Comparison of ENCODE assay signal across 8 mouse cellular contexts in the genomic region with DNA sequence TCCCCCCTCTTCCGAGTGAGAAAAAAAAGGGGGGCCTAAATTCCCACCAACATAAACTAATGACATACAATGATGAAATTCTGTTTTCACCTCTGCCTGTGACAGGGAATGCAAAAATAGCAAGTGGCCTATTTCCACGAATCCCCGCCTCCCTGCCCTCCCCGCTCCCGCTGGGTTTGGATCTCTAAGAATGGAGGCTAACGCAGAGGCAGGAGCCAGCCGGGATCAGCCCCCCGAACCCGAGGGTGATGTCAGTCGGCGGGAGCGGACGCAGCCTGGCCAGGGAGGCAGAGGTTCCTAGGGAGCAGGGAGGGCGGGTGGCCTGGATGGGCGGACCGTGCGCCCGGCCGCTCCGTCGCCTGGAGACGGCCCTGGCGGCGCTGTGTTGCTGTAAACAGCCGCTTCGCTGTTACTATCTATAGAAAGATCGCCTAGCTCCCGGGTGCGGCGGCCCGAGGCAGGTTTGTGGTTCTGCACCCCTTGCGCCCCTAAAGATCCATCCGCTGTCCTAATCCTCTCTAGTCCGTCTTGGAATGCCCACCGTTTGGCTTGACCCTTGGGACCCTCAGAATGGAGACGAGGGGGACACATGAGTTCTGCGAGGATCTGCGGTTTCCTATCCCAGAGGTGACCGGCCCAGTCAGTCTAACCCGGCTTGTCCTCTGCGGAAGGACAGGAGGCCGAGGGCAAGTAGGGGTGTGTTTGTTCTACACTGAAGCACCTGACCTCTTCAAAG. TPM values are rescaled to one million over a fixed set of nuclear protein-coding genes. Genes with fewer than 3 reads are reported as not detected.
A peak's percentile ranks its signal among the peaks of the same experiment; 100 is the strongest.
DNase-seq lines count a peak whose midpoint lies in the region; ATAC-seq lines count a peak whose summit lies in the region.

No protein-coding gene starts in this region.

- H3K4me1 ChIP-seq in intestine, embryonic 14.5 days (replicated peaks; ENCODE audit: control insufficient read depth, insufficient read depth, low read length), result peaks cover 17% of the 10 kb centered on the region
- H3K4me1 ChIP-seq in limb, embryonic 11.5 days (ENCODE audit: control insufficient read depth, insufficient read depth, low read length), result peaks cover 4% of the 10 kb centered on the region
- peaks cover 25% of the 10 kb centered on the region for H3K4me1 ChIP-seq in midbrain, embryonic 11.5 days (ENCODE audit: control insufficient read depth, insufficient read depth, low read length)

- H3K27me3 ChIP-seq in intestine, embryonic 14.5 days (replicated peaks; ENCODE audit: control insufficient read depth, insufficient read depth, low read length), result peaks cover 24% of the 10 kb centered on the region
- peaks cover 16% of the 10 kb centered on the region for H3K27me3 ChIP-seq in limb, embryonic 11.5 days (ENCODE audit: control insufficient read depth, insufficient read depth, low read length)
- H3K27me3 ChIP-seq in midbrain, embryonic 11.5 days (ENCODE audit: control insufficient read depth, insufficient read depth, low read length), result peaks cover 26% of the 10 kb centered on the region

- WGBS in intestine, embryonic 14.5 days, result 2% methylated on average over 42 of the region's 42 CpGs
- under 1% methylated on average over 42 of the region's 42 CpGs for WGBS in limb, embryonic 11.5 days
- WGBS in midbrain, embryonic 11.5 days, result under 1% methylated on average over 42 of the region's 42 CpGs

- DNase-seq in cerebellum, postnatal 10 days, result peak; percentile 69 to 76
- DNase-seq in gastrocnemius, postnatal 25 days, result peak; percentile 89
- peak; percentile 89 for DNase-seq in intestine, embryonic 14.5 days (ENCODE audit: low spot score)
- DNase-seq in limb, embryonic 11.5 days (ENCODE audit: low spot score), result peak; percentile 73
- DNase-seq in midbrain, embryonic 11.5 days (ENCODE audit: low spot score, missing footprints), result peak; percentile 97
- DNase-seq in right cerebral cortex, postnatal 25 days, result peak; percentile 65

- H3K36me3 ChIP-seq in intestine, embryonic 14.5 days (ENCODE audit: control insufficient read depth, insufficient read depth, low read length), result no peaks in the 10 kb centered on the region
- no peaks in the 10 kb centered on the region; the same call in 1 of the 2 replicates for H3K36me3 ChIP-seq in limb, embryonic 11.5 days (ENCODE audit: control insufficient read depth, insufficient read depth, low read length)
- no peaks in the 10 kb centered on the region for H3K36me3 ChIP-seq in midbrain, embryonic 11.5 days (ENCODE audit: control insufficient read depth, insufficient read depth, low read length)

- H3K9me3 ChIP-seq in intestine, embryonic 14.5 days (ENCODE audit: control insufficient read depth, low read length), result no peaks in the 10 kb centered on the region
- no peaks in the 10 kb centered on the region for H3K9me3 ChIP-seq in limb, embryonic 11.5 days (ENCODE audit: control insufficient read depth, low read length)
- no peaks in the 10 kb centered on the region for H3K9me3 ChIP-seq in midbrain, embryonic 11.5 days (ENCODE audit: control insufficient read depth, low read length)

- peak; percentile 32 for ATAC-seq in activated CD4-positive, CD25-positive, alpha-beta regulatory T cell, adult 4 months
- peak; percentile 47; the same call in 1 of the 2 replicates for ATAC-seq in intestine, embryonic 14.5 days (replicated peaks; ENCODE audit: low FRiP score, low TSS enrichment, low read depth)
- ATAC-seq in limb, embryonic 11.5 days (ENCODE audit: insufficient number of reproducible peaks, low FRiP score, low TSS enrichment, low read depth), result no peak; the same call in 1 of the 2 replicates
- ATAC-seq in midbrain, embryonic 11.5 days (ENCODE audit: low FRiP score), result peak; percentile 53
- no peak for ATAC-seq in frontal cortex, adult (ENCODE audit: low TSS enrichment)

- peak overlapping the region; percentile 56 for H3K4me3 ChIP-seq in intestine, embryonic 14.5 days (ENCODE audit: low read depth, low read length)
- peak overlapping the region; percentile 41 for H3K4me3 ChIP-seq in limb, embryonic 11.5 days (ENCODE audit: low read depth, low read length)
- H3K4me3 ChIP-seq in midbrain, embryonic 11.5 days (ENCODE audit: low read depth, low read length), result peak overlapping the region; percentile 38

- H3K27ac ChIP-seq in intestine, embryonic 14.5 days (ENCODE audit: low read depth), result peak overlapping the region; percentile 88
- H3K27ac ChIP-seq in limb, embryonic 11.5 days (replicated peaks; ENCODE audit: low read depth, low read length), result no peak overlapping the region
- no peak overlapping the region for H3K27ac ChIP-seq in midbrain, embryonic 11.5 days (ENCODE audit: low read depth, low read length)

- H3K9ac ChIP-seq in intestine, embryonic 14.5 days (ENCODE audit: low read length), result peak overlapping the region; percentile 62
- H3K9ac ChIP-seq in limb, embryonic 11.5 days (ENCODE audit: low read length), result peak overlapping the region; percentile 54
- H3K9ac ChIP-seq in midbrain, embryonic 11.5 days (ENCODE audit: low read length), result peak overlapping the region; percentile 54

- H3K4me2 ChIP-seq in intestine, embryonic 14.5 days (ENCODE audit: low read length), result peak overlapping the region; percentile 98
- H3K4me2 ChIP-seq in limb, embryonic 11.5 days (ENCODE audit: low read depth, severe bottlenecking), result peak overlapping the region; percentile 100
- H3K4me2 ChIP-seq in midbrain, embryonic 11.5 days, result peak overlapping the region; percentile 99

RNA-seq across cellular contexts. Expression of a gene that starts 1.6 kb away (rescaled TPM):
- 1 to 10 TPM; 6.7 to 9.6 TPM for polyA plus RNA-seq in activated CD4-positive, CD25-positive, alpha-beta regulatory T cell, adult 4 months (2017; shearing (Covaris generic))
- total RNA-seq in gastrocnemius, postnatal 25 days (2021), result 10 to 100 TPM in 1 of 2 experiments, 1 to 10 TPM in 1; 5.1 to 11.6 TPM
- 2.7 TPM in 2 replicates for polyA plus RNA-seq in intestine, embryonic 14.5 days (2014; fragmentation: Nextera tagmentation; extraction: Ambion mirVana)
- 0.89 and 1.2 TPM in 2 replicates for polyA plus RNA-seq in limb, embryonic 11.5 days (2014; fragmentation: Nextera tagmentation; extraction: Ambion mirVana)
- 0.54 and 0.89 TPM in 2 replicates for polyA plus RNA-seq in midbrain, embryonic 11.5 days (2014; fragmentation: Nextera tagmentation; extraction: Ambion mirVana)

Comparison
In these comparisons a context has a peak if more than half of its experiments do, and no peak if none do; other contexts are left out.
1. ATAC-seq: peak in activated CD4-positive, CD25-positive, alpha-beta regulatory T cell, adult 4 months (single experiment), intestine, embryonic 14.5 days (single experiment) and midbrain, embryonic 11.5 days (single experiment); none in limb, embryonic 11.5 days (single experiment) and frontal cortex, adult (single experiment).
2. Peak in every context shown above with its lines, with median percentiles within 50 percentile points of each other: DNase-seq, H3K4me2 ChIP-seq, H3K4me3 ChIP-seq and H3K9ac ChIP-seq.